Mouse (Mus musculus): ENCODE data around the gene Ankrd33b.

- TF ChIP-seq ZC3H11A (IDR thresholded peaks at IDR 0.05; ENCODE audit: borderline replicate concordance, low read depth, low read length) (no peak), ZNF384 (IDR thresholded peaks at IDR 0.05; ENCODE audit: low read depth, low read length) (no peak)
These were observed 118.6 kb downstream of the Ankrd33b start for GRCm38 (mm10) chr15:31248882-31249281.

Data from ES-E14 (cell line).